Mouse (Mus musculus) right cerebral cortex, postnatal 4 days (tissue): ENCODE data around the gene Vmn1r89.

ENCODE experiments used
- DNase-seq: peaks from one replicate; pipeline ENCODE4 v3.0.0-alpha.2; 2022

Gene Vmn1r89

DNA sequence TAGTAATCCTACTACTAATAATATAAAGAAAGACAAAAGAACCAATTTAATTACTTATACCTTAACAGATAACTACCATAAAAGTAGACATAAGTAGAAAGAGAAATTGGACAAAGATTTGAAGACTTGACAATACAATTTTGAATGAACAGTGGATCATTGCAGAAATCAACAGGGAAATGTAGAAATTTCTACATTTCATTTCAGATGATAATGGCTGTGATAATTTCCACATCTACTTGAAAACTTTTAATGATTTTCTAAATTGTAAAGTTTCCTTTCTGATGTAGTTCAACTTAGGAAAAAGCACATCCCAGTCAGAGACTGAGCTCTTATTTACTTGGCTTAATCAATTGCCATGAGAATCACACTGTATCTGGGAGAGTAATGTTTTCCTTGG is at the start of gene Vmn1r89:
TSS of gene Vmn1r89 (plus strand) at position 301 of the 400 bp plus-strand sequence.
- no peak for DNase-seq

DNA sequence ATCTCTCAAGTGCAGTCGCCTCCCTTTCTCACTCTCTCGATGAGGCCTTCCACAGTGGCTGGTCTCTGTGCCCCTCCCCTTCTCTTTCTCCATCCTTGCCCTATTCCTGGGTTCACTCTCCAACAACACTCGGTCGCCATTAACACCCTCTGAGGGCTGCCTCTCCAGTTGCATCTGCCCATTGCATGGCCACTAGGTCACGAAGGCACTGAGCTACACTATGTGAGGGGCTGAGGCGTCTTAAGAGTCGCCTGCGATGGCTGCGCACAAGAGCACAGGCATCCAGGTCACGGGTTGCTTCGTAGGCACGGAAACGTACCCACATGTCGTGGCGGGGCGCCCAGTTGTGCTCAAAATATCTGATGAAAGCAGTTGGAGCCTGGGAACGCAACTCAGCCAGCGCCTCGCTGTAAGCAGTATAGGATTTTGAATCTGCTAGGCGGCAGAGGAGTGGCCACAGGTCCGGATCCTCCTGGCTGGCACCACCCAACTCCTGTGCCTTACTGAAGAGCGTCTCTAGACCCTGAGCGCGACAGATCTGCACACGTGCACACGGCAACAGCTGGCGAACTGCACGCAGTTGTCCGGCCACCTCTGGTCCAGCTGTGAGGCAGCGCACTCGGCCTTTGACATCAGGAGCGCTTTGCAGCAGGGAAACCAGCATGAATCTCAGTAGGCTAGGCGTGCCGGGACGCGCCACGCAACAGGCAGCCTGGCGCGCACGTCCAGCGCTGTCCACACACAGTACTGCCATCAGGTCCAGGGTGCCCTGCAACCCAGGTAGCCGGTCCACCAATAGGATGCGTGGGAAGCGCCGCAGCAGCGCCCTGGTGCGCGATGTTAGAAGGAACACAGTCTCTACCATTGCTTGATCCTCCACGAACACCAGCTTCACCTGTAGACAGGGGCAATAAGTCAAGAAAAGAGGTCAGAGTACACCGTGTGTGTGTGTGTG is 48.2 kb downstream of the Vmn1r89 start:
- peak; percentile 35 for DNase-seq

DNA sequence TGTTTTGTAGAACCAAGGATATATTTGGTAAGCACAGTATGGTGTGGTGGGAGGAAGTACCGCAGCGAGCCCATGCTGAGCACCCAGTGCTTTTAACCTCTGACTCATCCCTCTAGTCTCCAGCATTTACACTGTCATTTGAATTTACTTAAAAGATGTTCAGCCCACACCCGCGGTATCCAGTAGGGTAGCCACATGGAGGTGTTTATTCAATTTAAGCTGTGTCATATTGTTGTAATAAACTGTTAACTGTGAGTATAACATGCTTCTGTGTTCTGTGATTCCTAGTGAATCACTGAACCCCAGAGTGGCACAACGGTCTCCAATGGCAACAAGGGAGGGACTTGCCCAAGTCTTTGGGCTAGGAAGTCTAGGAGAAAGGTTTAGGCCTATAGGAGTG is 51.0 kb downstream of the Vmn1r89 start:
- DNase-seq: no peak

DNA sequence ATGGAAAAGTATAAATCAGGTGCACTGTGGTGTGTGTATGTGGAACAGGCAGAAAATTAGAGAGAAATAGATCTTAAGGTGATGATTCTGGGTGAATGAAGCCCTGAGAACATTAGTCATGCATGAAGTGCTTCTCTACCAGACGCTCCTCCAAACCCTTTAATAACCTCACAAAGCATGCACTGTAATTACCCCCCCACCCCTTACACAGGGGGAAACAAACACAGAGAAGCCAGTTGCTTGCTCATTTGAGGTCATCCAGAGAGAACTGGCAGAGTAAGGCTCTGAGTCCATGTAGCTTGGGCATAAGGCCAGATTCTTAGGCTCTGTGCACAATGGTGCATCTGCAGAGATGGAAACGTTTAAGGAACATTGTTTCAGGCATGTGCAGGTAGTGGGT is 51.6 kb downstream of the Vmn1r89 start:
- DNase-seq: no peak

DNA sequence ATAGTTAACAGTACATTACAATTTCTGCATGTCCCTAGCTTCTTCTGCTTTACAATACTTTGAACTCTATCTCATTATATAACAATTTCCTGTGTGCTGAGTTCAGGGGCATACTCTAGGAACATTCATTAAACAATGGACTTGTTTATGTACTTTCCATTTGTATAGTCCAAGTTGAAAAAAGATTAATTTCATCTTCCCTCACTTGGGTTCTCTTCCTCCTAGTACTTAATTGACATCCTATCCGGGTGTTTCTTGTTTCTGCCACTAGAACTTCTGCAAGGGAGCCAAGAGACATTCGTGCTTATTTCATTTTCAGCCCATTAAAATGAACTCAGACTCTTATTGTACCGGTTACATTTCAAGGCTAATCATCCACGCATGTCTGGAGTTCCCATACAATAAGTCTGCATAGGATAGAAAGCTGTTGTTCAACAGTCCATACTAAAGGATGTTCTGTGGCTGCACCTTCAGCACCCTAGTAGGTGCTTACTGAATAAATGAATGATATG is 56.0 kb downstream of the Vmn1r89 start:
- DNase-seq: no peak

DNA sequence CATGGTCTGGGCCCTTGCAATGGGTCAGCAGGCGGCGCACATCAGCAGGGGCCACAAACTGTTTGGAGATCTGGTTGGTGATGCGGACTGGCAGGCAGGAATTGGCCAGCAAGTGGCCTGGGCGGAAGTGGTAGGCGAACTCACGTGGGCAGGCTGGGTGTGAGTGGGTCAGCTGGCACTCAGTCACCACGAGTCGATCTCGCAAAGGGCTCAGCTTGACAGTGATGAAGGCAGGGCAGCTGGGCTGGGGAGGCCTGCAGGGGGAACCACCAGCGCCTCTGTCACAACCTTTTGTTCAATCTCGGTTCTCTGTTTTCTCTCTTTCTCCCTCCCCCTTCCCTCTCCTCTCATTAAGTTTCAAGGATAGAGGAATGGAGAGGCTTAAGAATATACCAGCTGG is 56.6 kb downstream of the Vmn1r89 start:
- DNase-seq: no peak
